Mouse (Mus musculus) brain, embryonic 14.5 days (tissue): ENCODE measurements at regions not wholly inside any gene's neighbourhood (a gene's known extent, or its start where the extent isn't known, plus 50 kb on each side); places are given as distances from the start of the nearest gene placed in this dataset.

Experiments
- DNase-seq: peaks from one replicate; pipeline ENCODE4 v3.0.0-alpha.2; 2011; ENCODE audit warnings: low read depth
- CTCF ChIP-seq: fragments of 200-500 bp; IDR thresholded peaks from 2 replicates; pipeline ENCODE4 v1.5.1; 2012; ENCODE audit warnings: inconsistent platforms, mild to moderate bottlenecking, moderate library complexity, borderline replicate concordance; ENCODE audit not compliant: insufficient read depth, insufficient read length; ENCODE audit errors: extremely low read depth
- POLR2A ChIP-seq: fragments of 200-500 bp; IDR thresholded peaks from 2 replicates; pipeline ENCODE4 v1.6.1; 2012; ENCODE audit warnings: mild to moderate bottlenecking, inconsistent platforms, borderline replicate concordance; ENCODE audit not compliant: poor library complexity, insufficient read depth, insufficient read length, severe bottlenecking; ENCODE audit errors: extremely low read depth

DNA sequence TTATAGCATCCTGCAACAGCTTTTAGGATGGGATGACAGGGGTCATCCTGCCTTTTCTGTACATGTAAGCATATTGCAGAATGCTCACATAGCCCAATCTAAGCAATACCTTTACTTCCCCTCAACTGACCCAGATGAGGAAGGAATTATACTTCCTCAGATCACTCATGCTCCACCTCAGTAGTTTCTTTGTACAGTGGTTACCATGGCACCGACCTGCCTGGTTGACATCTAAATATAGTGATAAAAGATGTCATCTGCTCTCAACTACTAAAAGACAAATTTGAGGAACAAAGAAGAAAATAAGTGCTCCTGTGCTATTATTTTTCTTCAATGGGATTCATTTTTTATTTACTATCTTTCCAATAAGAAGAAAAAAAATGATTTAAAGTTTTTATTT, 994.6 kb upstream of the Gm37988 start:
- TF ChIP-seq POLR2A (no peak), CTCF (no peak)
- DNase-seq, result no peak

DNA sequence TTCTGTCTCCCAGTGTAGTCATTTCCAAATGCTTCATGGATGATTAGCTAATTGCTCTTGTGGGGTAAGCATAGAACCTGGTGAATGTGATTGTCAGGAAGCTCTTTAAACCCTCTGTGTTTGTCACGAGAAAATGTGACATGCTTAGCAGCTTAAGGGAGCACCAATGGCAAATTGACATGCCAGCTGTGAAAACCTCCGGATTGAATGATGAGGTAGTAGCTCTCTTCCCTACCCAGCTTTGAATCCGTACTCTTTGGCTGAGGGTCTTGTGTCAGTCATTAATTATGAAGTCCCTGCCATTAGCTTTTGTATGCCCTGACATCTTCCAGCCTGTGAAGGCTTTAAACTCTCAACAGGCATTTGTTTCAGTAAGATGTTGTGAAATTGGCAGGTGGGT, 965.7 kb upstream of the Gm37988 start:
- DNase-seq, result peak; percentile 71
- TF ChIP-seq POLR2A (no peak), CTCF (no peak)
